Mouse (Mus musculus): ENCODE results near the gene Olfr1126. TPM values are rescaled to one million over a fixed set of nuclear protein-coding genes. Genes with fewer than 3 reads are reported as not detected.
"Not testable (repeated sequence)": the region's sequence is repeated elsewhere in the genome, so short reads cannot be mapped to it uniquely, and the experiment has no call there.

The Olfr1126 gene
- polyA plus RNA-seq (2012) = not detected in 2 replicates

- H3K4me3 ChIP-seq (replicated peaks) = no peak within 1 kb of the TSS
- no peaks in the 10 kb centered on the region for H3K4me1 ChIP-seq (ENCODE audit: control insufficient read depth)
- no peak for TF ChIP-seq GATA1 (IDR thresholded peaks at IDR 0.05; ENCODE audit: low read length)
- no peak for TF ChIP-seq TAL1 (IDR thresholded peaks at IDR 0.05; ENCODE audit: low read length)
- no peaks in the 10 kb centered on the region for H3K27me3 ChIP-seq (ENCODE audit: control insufficient read depth)
- no peaks in the 10 kb centered on the region for H3K36me3 ChIP-seq (ENCODE audit: control insufficient read depth)
- no peaks in the 10 kb centered on the region for H3K9me3 ChIP-seq (ENCODE audit: control insufficient read depth, low read length)
Measured at GRCm38 (mm10) chr2:87453662-87454061, at the start of gene Olfr1126. Olfr1126 (plus strand) TSS chr2:87453962.

- H3K36me3 ChIP-seq (ENCODE audit: control insufficient read depth) = no peaks in the 10 kb centered on the region
- no peaks in the 10 kb centered on the region for H3K27me3 ChIP-seq (ENCODE audit: control insufficient read depth)
- no peaks in the 10 kb centered on the region for H3K4me1 ChIP-seq (ENCODE audit: control insufficient read depth)
- TF ChIP-seq GATA1 (IDR thresholded peaks at IDR 0.05; ENCODE audit: low read length) = no peak
- TF ChIP-seq TAL1 (IDR thresholded peaks at IDR 0.05; ENCODE audit: low read length) = no peak
- no peak within 1 kb of the TSS for H3K4me3 ChIP-seq (replicated peaks)
- no peaks in the 10 kb centered on the region for H3K9me3 ChIP-seq (ENCODE audit: control insufficient read depth, low read length)
Measured at GRCm38 (mm10) chr2:87416335-87416734, 37.4 kb upstream of the Olfr1126 start, which contains the start of gene Olfr1123. Olfr1123 (plus strand) TSS chr2:87416635.

GRCm38 (mm10) chr2:87429975-87430374 is 23.8 kb upstream of the Olfr1126 start, which contains the start of gene Olfr1124:
Olfr1124 (plus strand) TSS chr2:87430275.
- H3K36me3 ChIP-seq (ENCODE audit: control insufficient read depth) = no peaks in the 10 kb centered on the region
- H3K27me3 ChIP-seq (ENCODE audit: control insufficient read depth) = no peaks in the 10 kb centered on the region
- no peaks in the 10 kb centered on the region for H3K9me3 ChIP-seq (ENCODE audit: control insufficient read depth, low read length)
- TF ChIP-seq GATA1 (IDR thresholded peaks at IDR 0.05; ENCODE audit: low read length) (no peak), TAL1 (IDR thresholded peaks at IDR 0.05; ENCODE audit: low read length) (no peak)
- H3K4me1 ChIP-seq (ENCODE audit: control insufficient read depth) = no peaks in the 10 kb centered on the region
- no peak within 1 kb of the TSS for H3K4me3 ChIP-seq (replicated peaks)

- Histone ChIP-seq H3K4me3 (replicated peaks) (no peak overlapping the region), H3K27me3 (ENCODE audit: control insufficient read depth) (no peaks in the 10 kb centered on the region), H3K4me1 (ENCODE audit: control insufficient read depth) (no peaks in the 10 kb centered on the region), H3K9me3 (ENCODE audit: control insufficient read depth, low read length) (peaks cover 7% of the 10 kb centered on the region), H3K36me3 (ENCODE audit: control insufficient read depth) (no peaks in the 10 kb centered on the region)
- TF ChIP-seq GATA1 (IDR thresholded peaks at IDR 0.05; ENCODE audit: low read length) = no peak
- no peak for TF ChIP-seq TAL1 (IDR thresholded peaks at IDR 0.05; ENCODE audit: low read length)
Measured at GRCm38 (mm10) chr2:87437731-87438130, 16.0 kb upstream of the Olfr1126 start.

DNA sequence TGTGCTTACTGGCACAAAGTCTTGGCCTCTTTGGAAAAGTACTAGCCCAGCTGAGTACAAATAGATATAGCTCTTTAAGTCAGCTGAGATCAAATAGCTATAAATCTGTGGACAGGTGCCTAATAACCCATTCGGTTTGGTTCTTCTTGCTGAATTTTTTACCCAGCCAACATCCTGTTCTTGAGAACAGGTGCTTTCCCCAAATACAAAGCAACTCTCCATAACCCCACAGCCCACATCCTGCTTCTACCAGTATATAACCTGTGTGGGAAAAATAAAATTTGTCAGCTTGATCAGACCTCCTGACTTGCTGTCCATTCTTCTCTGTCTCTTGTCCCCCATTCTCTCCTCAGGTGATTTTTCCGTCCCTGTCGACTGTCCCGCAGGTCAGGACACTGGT is 8.0 kb downstream of the Olfr1126 start:
- no peaks in the 10 kb centered on the region for H3K4me1 ChIP-seq (ENCODE audit: control insufficient read depth)
- no peaks in the 10 kb centered on the region; the same call in 1 of the 2 replicates for H3K9me3 ChIP-seq (ENCODE audit: control insufficient read depth, low read length)
- no peak for TF ChIP-seq TAL1 (IDR thresholded peaks at IDR 0.05; ENCODE audit: low read length)
- H3K4me3 ChIP-seq (replicated peaks) = no peak overlapping the region
- no peaks in the 10 kb centered on the region for H3K36me3 ChIP-seq (ENCODE audit: control insufficient read depth)
- H3K27me3 ChIP-seq (ENCODE audit: control insufficient read depth) = no peaks in the 10 kb centered on the region

DNA sequence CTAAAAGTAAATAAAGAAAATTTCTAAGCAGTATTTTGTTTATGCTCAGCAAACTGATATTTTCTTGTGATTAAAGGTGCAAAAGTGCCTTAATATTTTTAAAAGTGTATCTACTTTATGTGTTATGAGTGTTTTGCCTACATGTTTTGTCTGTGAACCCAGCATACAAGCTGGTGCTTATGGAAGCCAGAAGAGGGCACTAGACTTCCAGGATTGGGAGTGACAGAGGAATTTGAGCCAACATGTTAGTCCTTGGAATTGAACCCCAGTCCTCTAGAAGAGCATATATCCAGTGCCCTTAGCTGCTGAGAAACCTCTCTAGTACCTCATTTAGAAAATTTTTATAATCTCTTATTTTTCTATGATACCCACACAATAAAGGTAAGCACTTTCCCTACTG is 26.4 kb downstream of the Olfr1126 start:
- TF ChIP-seq TAL1 (IDR thresholded peaks at IDR 0.05; ENCODE audit: low read length) = no peak
- TF ChIP-seq GATA1 (IDR thresholded peaks at IDR 0.05; ENCODE audit: low read length) = no peak
- Histone ChIP-seq H3K36me3 (ENCODE audit: control insufficient read depth) (no peaks in the 10 kb centered on the region), H3K4me3 (replicated peaks) (no peak overlapping the region), H3K27me3 (ENCODE audit: control insufficient read depth) (no peaks in the 10 kb centered on the region), H3K4me1 (ENCODE audit: control insufficient read depth) (no peaks in the 10 kb centered on the region), H3K9me3 (ENCODE audit: control insufficient read depth, low read length) (peaks cover 9% of the 10 kb centered on the region)

- no peaks in the 10 kb centered on the region for H3K27me3 ChIP-seq (ENCODE audit: control insufficient read depth)
- no peak overlapping the region for H3K4me3 ChIP-seq (replicated peaks)
- no peaks in the 10 kb centered on the region for H3K36me3 ChIP-seq (ENCODE audit: control insufficient read depth)
- H3K4me1 ChIP-seq (ENCODE audit: control insufficient read depth) = no peaks in the 10 kb centered on the region
- TF ChIP-seq TAL1 (IDR thresholded peaks at IDR 0.05; ENCODE audit: low read length) = no peak
- TF ChIP-seq GATA1 (IDR thresholded peaks at IDR 0.05; ENCODE audit: low read length) = no peak
- H3K9me3 ChIP-seq (ENCODE audit: control insufficient read depth, low read length) = peaks cover 12% of the 10 kb centered on the region
Measured at GRCm38 (mm10) chr2:87481158-87481557, 27.4 kb downstream of the Olfr1126 start.

DNA sequence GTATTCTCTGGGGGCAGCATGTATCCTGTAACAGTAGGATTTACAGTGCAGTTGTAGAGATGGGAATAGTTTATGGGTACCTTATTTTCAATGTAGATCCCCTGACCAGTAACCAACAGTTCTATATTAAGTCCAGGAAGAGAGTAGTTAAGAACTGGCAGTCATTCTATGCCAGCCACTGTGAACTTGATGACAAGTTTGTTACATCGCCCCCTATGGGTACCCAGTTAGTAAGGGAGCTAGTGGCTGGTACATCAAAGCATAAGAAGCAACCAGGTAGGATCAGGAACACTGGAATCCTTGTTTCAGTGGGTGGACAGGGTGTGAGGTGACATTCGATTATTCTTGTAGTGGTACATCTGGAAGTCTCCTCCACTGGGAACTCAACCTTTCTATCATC is 28.5 kb downstream of the Olfr1126 start:
- Histone ChIP-seq H3K4me1 (ENCODE audit: control insufficient read depth) (no peaks in the 10 kb centered on the region), H3K27me3 (ENCODE audit: control insufficient read depth) (no peaks in the 10 kb centered on the region), H3K4me3 (replicated peaks) (no peak overlapping the region), H3K9me3 (ENCODE audit: control insufficient read depth, low read length) (peaks cover 12% of the 10 kb centered on the region), H3K36me3 (ENCODE audit: control insufficient read depth) (no peaks in the 10 kb centered on the region)
- no peak for TF ChIP-seq GATA1 (IDR thresholded peaks at IDR 0.05; ENCODE audit: low read length)
- no peak for TF ChIP-seq TAL1 (IDR thresholded peaks at IDR 0.05; ENCODE audit: low read length)

GRCm38 (mm10) chr2:87496993-87497392 is 43.2 kb downstream of the Olfr1126 start, which contains the start of gene Pramel7:
Pramel7 (minus strand) TSS chr2:87497093.
- not testable (repeated sequence) for H3K36me3 ChIP-seq (ENCODE audit: control insufficient read depth); H3K9me3 ChIP-seq (ENCODE audit: control insufficient read depth, low read length); H3K4me3 ChIP-seq (replicated peaks); H3K4me1 ChIP-seq (ENCODE audit: control insufficient read depth); H3K27me3 ChIP-seq (ENCODE audit: control insufficient read depth)

DNA sequence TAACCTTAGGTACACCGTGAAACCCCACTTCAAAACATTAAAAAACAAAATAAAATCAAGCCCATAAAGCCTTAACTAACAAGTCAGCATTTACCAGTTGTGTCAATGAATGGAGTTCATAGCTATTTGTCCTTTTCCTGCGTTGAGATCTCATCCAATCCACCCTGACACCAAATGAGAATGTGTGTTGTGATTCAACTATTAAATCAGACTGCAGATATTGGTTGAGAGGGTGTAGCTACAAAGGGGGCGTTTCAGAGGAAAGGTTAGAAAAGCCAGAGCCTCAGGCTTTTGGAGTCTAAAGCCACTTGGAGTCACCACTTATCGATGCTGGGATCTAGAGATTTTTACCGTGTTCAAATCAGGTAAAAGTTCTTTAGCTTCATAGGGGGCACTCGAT is 52.5 kb downstream of the Olfr1126 start, which contains the start of gene Pramel6:
Gene Pramel6, plus strand, starts transcription at position 301 of the 400 bp plus-strand sequence.
- Histone ChIP-seq H3K36me3 (ENCODE audit: control insufficient read depth) (no peaks in the 10 kb centered on the region), H3K9me3 (ENCODE audit: control insufficient read depth, low read length) (peaks cover 17% of the 10 kb centered on the region), H3K4me1 (ENCODE audit: control insufficient read depth) (no peaks in the 10 kb centered on the region), H3K27me3 (ENCODE audit: control insufficient read depth) (no peaks in the 10 kb centered on the region), H3K4me3 (replicated peaks) (no peak within 1 kb of the TSS)
- no peak for TF ChIP-seq TAL1 (IDR thresholded peaks at IDR 0.05; ENCODE audit: low read length)
- no peak for TF ChIP-seq GATA1 (IDR thresholded peaks at IDR 0.05; ENCODE audit: low read length)

Other genes with a start within 250 kb of the Olfr1126 start
- gene Olfr1113, start 245.0 kb upstream of the Olfr1126 start, polyA plus RNA-seq (2012) = not detected in 2 replicates
- not detected in 2 replicates for gene Olfr1115, start 205.9 kb upstream of the Olfr1126 start, polyA plus RNA-seq (2012)
- gene Olfr1116, start 186.4 kb upstream of the Olfr1126 start, polyA plus RNA-seq (2012) = under 0.01 TPM in 1 of 2 replicates, not detected in the other
- gene Olfr1118, start 146.4 kb upstream of the Olfr1126 start, polyA plus RNA-seq (2012) = not detected in 2 replicates
- gene Olfr1120, start 99.1 kb upstream of the Olfr1126 start, polyA plus RNA-seq (2012) = not detected in 2 replicates
- gene Olfr1121, start 84.1 kb upstream of the Olfr1126 start, polyA plus RNA-seq (2012) = 0.04 TPM in 1 of 2 replicates, not detected in the other
- not detected in 2 replicates for gene Olfr1122, start 68.1 kb upstream of the Olfr1126 start, polyA plus RNA-seq (2012)
- gene Olfr1123, start 37.3 kb upstream of the Olfr1126 start, polyA plus RNA-seq (2012) = not detected in 2 replicates
- gene Olfr1124, start 23.7 kb upstream of the Olfr1126 start, polyA plus RNA-seq (2012) = not detected in 2 replicates
- gene Pramel7, start 43.1 kb downstream of the Olfr1126 start, polyA plus RNA-seq (2012) = 0.03 TPM in 1 of 2 replicates, not detected in the other
- gene Pramel6, start 52.6 kb downstream of the Olfr1126 start, polyA plus RNA-seq (2012) = not detected in 2 replicates
- not detected in 2 replicates for gene Olfr153, start 77.8 kb downstream of the Olfr1126 start, polyA plus RNA-seq (2012)
- 0.09 TPM in 1 of 2 replicates, not detected in the other for gene Olfr1128, start 91.6 kb downstream of the Olfr1126 start, polyA plus RNA-seq (2012)
- not detected in 2 replicates for gene Olfr1129, start 119.9 kb downstream of the Olfr1126 start, polyA plus RNA-seq (2012)
- not detected in 2 replicates for gene Olfr1130, start 152.2 kb downstream of the Olfr1126 start, polyA plus RNA-seq (2012)
- gene Olfr1131, start 173.1 kb downstream of the Olfr1126 start, polyA plus RNA-seq (2012) = not detected in 2 replicates
- not detected in 2 replicates for gene Olfr1132, start 183.6 kb downstream of the Olfr1126 start, polyA plus RNA-seq (2012)
- gene Olfr1133, start 193.4 kb downstream of the Olfr1126 start, polyA plus RNA-seq (2012) = not detected in 2 replicates
- not detected in 2 replicates for gene Olfr1134, start 204.5 kb downstream of the Olfr1126 start, polyA plus RNA-seq (2012)
- not detected in 2 replicates for gene Olfr1135, start 219.7 kb downstream of the Olfr1126 start, polyA plus RNA-seq (2012)
- gene Olfr1136, start 240.0 kb downstream of the Olfr1126 start, polyA plus RNA-seq (2012) = not detected in 2 replicates

All from erythroblast, embryonic 14.5 days (primary cell).